Mouse (Mus musculus) lung, postnatal 25 days (tissue): ENCODE results near the gene Zfp759.
"Not testable (repeated sequence)": the region's sequence is repeated elsewhere in the genome, so short reads cannot be mapped to it uniquely, and the experiment has no call there.

Experiments used
- DNase-seq: peaks from one replicate; pipeline ENCODE4 v3.0.0; 2022; ENCODE audit warnings: low spot score

Gene Zfp759

GRCm38 (mm10) chr13:67121360-67121759, at the start of gene Zfp759:
Zfp759 (plus strand) TSS chr13:67121660.
- not testable (repeated sequence) for DNase-seq

- no peak for DNase-seq
Measured at GRCm38 (mm10) chr13:67072786-67073185, 48.7 kb upstream of the Zfp759 start.

GRCm38 (mm10) chr13:67077244-67077643, 44.2 kb upstream of the Zfp759 start:
- no peak for DNase-seq

GRCm38 (mm10) chr13:67081142-67081713, 40.2 kb upstream of the Zfp759 start:
- DNase-seq, result peak; percentile 87

- peak; percentile 11 for DNase-seq
Measured at GRCm38 (mm10) chr13:67081946-67082345, 39.5 kb upstream of the Zfp759 start.

- DNase-seq, result no peak
Measured at GRCm38 (mm10) chr13:67090154-67090553, 31.3 kb upstream of the Zfp759 start.

- no peak for DNase-seq
Measured at GRCm38 (mm10) chr13:67097876-67098275, 23.6 kb upstream of the Zfp759 start, which contains the start of gene Zfp708. Zfp708 (minus strand) TSS chr13:67097976.

- no peak for DNase-seq
Measured at GRCm38 (mm10) chr13:67107681-67108080, 13.8 kb upstream of the Zfp759 start.

GRCm38 (mm10) chr13:67108194-67108820, 13.2 kb upstream of the Zfp759 start, which contains the start of gene Gm28557:
Gm28557 (minus strand) TSS chr13:67108604.
- peak; percentile 97 for DNase-seq

- no peak for DNase-seq
Measured at GRCm38 (mm10) chr13:67108821-67109206, 12.6 kb upstream of the Zfp759 start.

- DNase-seq, result peak; percentile 7
Measured at GRCm38 (mm10) chr13:67112096-67112495, 9.4 kb upstream of the Zfp759 start.

GRCm38 (mm10) chr13:67113287-67113686, 8.2 kb upstream of the Zfp759 start:
- DNase-seq, result no peak

- DNase-seq, result not testable (repeated sequence)
Measured at GRCm38 (mm10) chr13:67116163-67116562, 5.3 kb upstream of the Zfp759 start, which contains the start of gene Rslcan18. Rslcan18 (minus strand) TSS chr13:67116263.

GRCm38 (mm10) chr13:67124460-67124859, 3.0 kb downstream of the Zfp759 start:
- no peak for DNase-seq

- DNase-seq, result not testable (repeated sequence)
Measured at GRCm38 (mm10) chr13:67127507-67127906, 6.0 kb downstream of the Zfp759 start.

- DNase-seq, result peak; percentile 89
Measured at GRCm38 (mm10) chr13:67128038-67128721, 6.7 kb downstream of the Zfp759 start.

- not testable (repeated sequence) for DNase-seq
Measured at GRCm38 (mm10) chr13:67166122-67166521, 44.7 kb downstream of the Zfp759 start.

- DNase-seq, result peak; percentile 86
Measured at GRCm38 (mm10) chr13:67172991-67173722, 51.7 kb downstream of the Zfp759 start, which contains the start of gene Rsl1. Rsl1 (plus strand) TSS chr13:67173182.

GRCm38 (mm10) chr13:67173723-67174055, 52.2 kb downstream of the Zfp759 start:
- no peak for DNase-seq
